Mouse (Mus musculus) kidney, adult 2 months (tissue): ENCODE results near the gene Rora.

ENCODE experiments used
- CTCF ChIP-seq: fragments of 200-500 bp; conservative IDR thresholded peaks from 2 replicates; pipeline ENCODE4 v1.5.1; 2011; ENCODE audit warnings: low read depth, mild to moderate bottlenecking, control low read depth, low read length, moderate library complexity, mixed read lengths; ENCODE audit not compliant: insufficient read depth, insufficient read length
- POLR2A ChIP-seq: fragments of 200-500 bp; IDR thresholded peaks from one replicate; pipeline ENCODE4 v1.6.1; 2011; ENCODE audit warnings: low read depth, low read length, control low read depth

GRCm38 (mm10) chr9:69044614-69045133 is 391.1 kb downstream of the Rora start:
- TF ChIP-seq POLR2A (no peak), CTCF (no peak)
